Mouse (Mus musculus): ENCODE data around the gene Pld3. TPM values are rescaled to one million over a fixed set of nuclear protein-coding genes. Genes with fewer than 3 reads are reported as not detected.
A peak's percentile ranks its signal among the peaks of the same experiment; 100 is the strongest.

The Pld3 gene
- polyA plus RNA-seq, 1 experiment = 50.8 TPM

DNA sequence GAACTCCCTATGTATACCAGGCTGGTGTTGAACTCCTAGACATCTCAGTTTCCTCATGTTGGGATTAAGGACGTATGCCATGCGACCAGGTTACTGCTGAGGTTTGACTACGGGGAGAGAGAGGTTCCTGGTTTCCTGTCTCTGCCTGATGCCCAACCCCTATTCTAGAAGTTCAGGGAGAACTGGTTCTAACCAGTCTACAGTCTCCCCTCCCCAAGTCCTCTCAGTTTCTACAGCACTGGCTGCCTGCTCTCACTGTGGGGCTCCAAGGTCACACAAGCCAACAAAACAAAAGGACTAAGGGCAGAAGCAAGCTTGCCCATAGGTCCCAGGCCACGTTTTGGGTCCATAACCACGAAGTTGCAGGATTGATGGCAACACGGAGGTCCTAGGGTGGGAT lies 3.4 kb downstream of the Pld3 start:
- H3K9ac ChIP-seq (ENCODE audit: low read depth, poor library complexity, severe bottlenecking) = 0 out of 2 replicates have a peak overlapping the region, but pooled peaks have one; percentile 16
- no peaks in the 10 kb centered on the region for H3K27me3 ChIP-seq (ENCODE audit: control insufficient read depth, insufficient read depth, low read length, poor library complexity, severe bottlenecking)

GRCm38 (mm10) chr7:27544675-27545370 lies 8.2 kb downstream of the Pld3 start:
- H3K4me1 ChIP-seq (ENCODE audit: control insufficient read depth, insufficient read depth, low read length) = no peaks in the 10 kb centered on the region
- H3K27ac ChIP-seq (ENCODE audit: insufficient read depth, low read length) = no peak overlapping the region
- no peaks in the 10 kb centered on the region for H3K27me3 ChIP-seq (ENCODE audit: control insufficient read depth, insufficient read depth, low read length, poor library complexity, severe bottlenecking)
- TF ChIP-seq CTCF (IDR thresholded peaks at IDR 0.05; ENCODE audit: low read depth, low read length) (no peak), POLR2A (IDR thresholded peaks at IDR 0.05; ENCODE audit: insufficient read depth, low read length) (no peak), EP300 (IDR thresholded peaks at IDR 0.05; ENCODE audit: insufficient read depth, low read depth, low read length) (no peak)
- no peak overlapping the region for H3K9ac ChIP-seq (ENCODE audit: low read depth, poor library complexity, severe bottlenecking)
- H3K36me3 ChIP-seq (ENCODE audit: control insufficient read depth, insufficient read depth, low read length, poor library complexity, severe bottlenecking) = no peaks in the 10 kb centered on the region; the same call in 1 of the 2 replicates
- H3K4me3 ChIP-seq (ENCODE audit: low read depth, low read length) = no peak overlapping the region
- H3K9me3 ChIP-seq (replicated peaks; ENCODE audit: control insufficient read depth, insufficient read depth, low read length, poor library complexity, severe bottlenecking) = no peaks in the 10 kb centered on the region

More for the DNA sequence above, 3.4 kb downstream of the Pld3 start:
- Histone ChIP-seq H3K9me3 (replicated peaks; ENCODE audit: control insufficient read depth, insufficient read depth, low read length, poor library complexity, severe bottlenecking) (no peaks in the 10 kb centered on the region), H3K27ac (ENCODE audit: insufficient read depth, low read length) (peak overlapping the region; percentile 48), H3K36me3 (ENCODE audit: control insufficient read depth, insufficient read depth, low read length, poor library complexity, severe bottlenecking) (no peaks in the 10 kb centered on the region), H3K4me3 (ENCODE audit: low read depth, low read length) (peak overlapping the region; percentile 16; the same call in 1 of the 2 replicates), H3K4me1 (ENCODE audit: control insufficient read depth, insufficient read depth, low read length) (no peaks in the 10 kb centered on the region)
- TF ChIP-seq EP300 (IDR thresholded peaks at IDR 0.05; ENCODE audit: insufficient read depth, low read depth, low read length) (peak; percentile 65; the same call in 1 of the 2 replicates), POLR2A (IDR thresholded peaks at IDR 0.05; ENCODE audit: insufficient read depth, low read length) (no peak)

DNA sequence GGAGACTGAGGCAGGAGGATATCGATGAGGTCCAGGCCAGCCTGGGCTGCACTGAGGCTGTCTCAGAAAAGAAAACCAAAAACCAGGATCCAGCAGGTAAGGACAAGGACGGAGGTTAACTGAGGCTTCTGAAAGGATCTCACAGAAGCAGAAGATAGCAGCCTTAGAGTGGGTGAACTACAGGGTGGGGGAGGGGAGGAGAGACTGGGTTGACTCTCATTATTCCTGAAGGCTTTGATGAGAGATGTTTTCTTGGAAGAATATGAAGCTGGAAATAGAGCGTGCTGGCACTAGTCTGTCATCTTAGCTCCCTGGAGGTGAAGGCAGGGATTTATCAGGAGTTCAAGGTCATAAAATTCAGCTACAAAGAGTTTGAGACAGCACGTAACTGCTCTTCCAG lies 9.2 kb downstream of the Pld3 start:
- no peak for TF ChIP-seq CTCF (IDR thresholded peaks at IDR 0.05; ENCODE audit: low read depth, low read length)
- no peak for TF ChIP-seq EP300 (IDR thresholded peaks at IDR 0.05; ENCODE audit: insufficient read depth, low read depth, low read length)
- TF ChIP-seq POLR2A (IDR thresholded peaks at IDR 0.05; ENCODE audit: insufficient read depth, low read length) = no peak

DNA sequence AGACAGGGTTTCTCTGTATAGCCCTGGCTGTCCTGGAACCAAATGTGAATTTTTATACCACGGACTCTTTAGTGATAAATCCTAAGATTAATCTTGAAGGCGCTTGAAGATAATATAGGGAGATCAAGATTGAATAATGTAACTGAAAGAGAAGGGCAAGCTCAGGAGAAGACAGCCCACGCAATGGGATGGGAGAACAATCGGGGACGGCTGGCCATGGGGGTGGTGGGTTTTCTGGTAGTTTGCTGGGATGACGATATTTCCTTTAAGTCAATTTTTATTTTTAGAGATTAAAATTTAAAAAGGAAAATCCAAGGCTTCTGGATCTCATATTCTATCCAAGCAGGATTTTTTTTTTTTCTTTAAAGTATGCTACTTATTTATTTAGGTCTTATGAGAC lies 10.0 kb downstream of the Pld3 start:
- Histone ChIP-seq H3K4me1 (ENCODE audit: control insufficient read depth, insufficient read depth, low read length) (no peaks in the 10 kb centered on the region), H3K27ac (ENCODE audit: insufficient read depth, low read length) (no peak overlapping the region), H3K9me3 (replicated peaks; ENCODE audit: control insufficient read depth, insufficient read depth, low read length, poor library complexity, severe bottlenecking) (no peaks in the 10 kb centered on the region), H3K27me3 (ENCODE audit: control insufficient read depth, insufficient read depth, low read length, poor library complexity, severe bottlenecking) (no peaks in the 10 kb centered on the region), H3K36me3 (ENCODE audit: control insufficient read depth, insufficient read depth, low read length, poor library complexity, severe bottlenecking) (no peaks in the 10 kb centered on the region; the same call in 1 of the 2 replicates), H3K4me3 (ENCODE audit: low read depth, low read length) (no peak overlapping the region), H3K9ac (ENCODE audit: low read depth, poor library complexity, severe bottlenecking) (peak overlapping the region; percentile 40)
- TF ChIP-seq CTCF (IDR thresholded peaks at IDR 0.05; ENCODE audit: low read depth, low read length) (no peak), EP300 (IDR thresholded peaks at IDR 0.05; ENCODE audit: insufficient read depth, low read depth, low read length) (no peak)

More for the DNA sequence above, 9.2 kb downstream of the Pld3 start:
- no peak overlapping the region for H3K9ac ChIP-seq (ENCODE audit: low read depth, poor library complexity, severe bottlenecking)
- H3K4me1 ChIP-seq (ENCODE audit: control insufficient read depth, insufficient read depth, low read length) = no peaks in the 10 kb centered on the region
- H3K4me3 ChIP-seq (ENCODE audit: low read depth, low read length) = no peak overlapping the region
- no peaks in the 10 kb centered on the region for H3K9me3 ChIP-seq (replicated peaks; ENCODE audit: control insufficient read depth, insufficient read depth, low read length, poor library complexity, severe bottlenecking)
- H3K27ac ChIP-seq (ENCODE audit: insufficient read depth, low read length) = no peak overlapping the region
- H3K27me3 ChIP-seq (ENCODE audit: control insufficient read depth, insufficient read depth, low read length, poor library complexity, severe bottlenecking) = no peaks in the 10 kb centered on the region
- no peaks in the 10 kb centered on the region; the same call in 1 of the 2 replicates for H3K36me3 ChIP-seq (ENCODE audit: control insufficient read depth, insufficient read depth, low read length, poor library complexity, severe bottlenecking)

GRCm38 (mm10) chr7:27542392-27543033 lies 10.5 kb downstream of the Pld3 start:
- H3K27me3 ChIP-seq (ENCODE audit: control insufficient read depth, insufficient read depth, low read length, poor library complexity, severe bottlenecking) = no peaks in the 10 kb centered on the region
- peak overlapping the region; percentile 40 for H3K9ac ChIP-seq (ENCODE audit: low read depth, poor library complexity, severe bottlenecking)
- no peaks in the 10 kb centered on the region for H3K9me3 ChIP-seq (replicated peaks; ENCODE audit: control insufficient read depth, insufficient read depth, low read length, poor library complexity, severe bottlenecking)
- no peak overlapping the region for H3K27ac ChIP-seq (ENCODE audit: insufficient read depth, low read length)
- no peaks in the 10 kb centered on the region for H3K4me1 ChIP-seq (ENCODE audit: control insufficient read depth, insufficient read depth, low read length)
- no peaks in the 10 kb centered on the region; the same call in 1 of the 2 replicates for H3K36me3 ChIP-seq (ENCODE audit: control insufficient read depth, insufficient read depth, low read length, poor library complexity, severe bottlenecking)
- H3K4me3 ChIP-seq (ENCODE audit: low read depth, low read length) = peak overlapping the region; percentile 58
- TF ChIP-seq POLR2A (IDR thresholded peaks at IDR 0.05; ENCODE audit: insufficient read depth, low read length) (peak; percentile 86), CTCF (IDR thresholded peaks at IDR 0.05; ENCODE audit: low read depth, low read length) (no peak), EP300 (IDR thresholded peaks at IDR 0.05; ENCODE audit: insufficient read depth, low read depth, low read length) (no peak)

GRCm38 (mm10) chr7:27541922-27542321 lies 11.1 kb downstream of the Pld3 start:
- no peak overlapping the region for H3K27ac ChIP-seq (ENCODE audit: insufficient read depth, low read length)
- no peaks in the 10 kb centered on the region for H3K27me3 ChIP-seq (ENCODE audit: control insufficient read depth, insufficient read depth, low read length, poor library complexity, severe bottlenecking)
- H3K4me3 ChIP-seq (ENCODE audit: low read depth, low read length) = peak overlapping the region; percentile 58
- H3K9ac ChIP-seq (ENCODE audit: low read depth, poor library complexity, severe bottlenecking) = peak overlapping the region; percentile 40
- TF ChIP-seq EP300 (IDR thresholded peaks at IDR 0.05; ENCODE audit: insufficient read depth, low read depth, low read length) (no peak), POLR2A (IDR thresholded peaks at IDR 0.05; ENCODE audit: insufficient read depth, low read length) (no peak), CTCF (IDR thresholded peaks at IDR 0.05; ENCODE audit: low read depth, low read length) (no peak)
- no peaks in the 10 kb centered on the region for H3K9me3 ChIP-seq (replicated peaks; ENCODE audit: control insufficient read depth, insufficient read depth, low read length, poor library complexity, severe bottlenecking)
- H3K36me3 ChIP-seq (ENCODE audit: control insufficient read depth, insufficient read depth, low read length, poor library complexity, severe bottlenecking) = no peaks in the 10 kb centered on the region; the same call in 1 of the 2 replicates
- H3K4me1 ChIP-seq (ENCODE audit: control insufficient read depth, insufficient read depth, low read length) = no peaks in the 10 kb centered on the region

Data from ES-Bruce4 (cell line).